Mouse (Mus musculus): ENCODE measurements around the gene Rsu1. TPM values are rescaled to one million over a fixed set of nuclear protein-coding genes. Genes with fewer than 3 reads are reported as not detected.

The Rsu1 gene
- total RNA-seq, 2 experiments from 2014 or later: 131 to 188 TPM

DNA sequence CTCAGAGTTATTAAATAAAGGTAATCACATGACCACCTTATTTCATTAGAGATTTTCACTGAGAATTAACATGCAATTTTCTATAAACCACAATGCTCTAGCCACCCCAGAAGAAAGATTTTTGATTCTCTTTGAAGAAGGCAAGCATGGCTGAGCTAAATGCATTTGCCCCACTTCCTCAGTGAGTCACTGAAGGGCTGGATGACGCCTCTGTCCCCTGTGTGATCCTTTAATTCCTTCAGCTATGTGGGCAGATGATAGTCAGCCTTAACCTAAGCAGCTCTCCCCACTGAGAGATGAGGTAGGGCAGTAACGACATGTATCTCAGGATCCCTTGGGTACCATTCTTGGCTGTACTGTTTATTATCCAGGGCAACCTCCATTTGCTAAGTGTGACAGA lies 190.7 kb downstream of the Rsu1 start:
- ATAC-seq (ENCODE audit: poor library complexity, severe bottlenecking): no peak

DNA sequence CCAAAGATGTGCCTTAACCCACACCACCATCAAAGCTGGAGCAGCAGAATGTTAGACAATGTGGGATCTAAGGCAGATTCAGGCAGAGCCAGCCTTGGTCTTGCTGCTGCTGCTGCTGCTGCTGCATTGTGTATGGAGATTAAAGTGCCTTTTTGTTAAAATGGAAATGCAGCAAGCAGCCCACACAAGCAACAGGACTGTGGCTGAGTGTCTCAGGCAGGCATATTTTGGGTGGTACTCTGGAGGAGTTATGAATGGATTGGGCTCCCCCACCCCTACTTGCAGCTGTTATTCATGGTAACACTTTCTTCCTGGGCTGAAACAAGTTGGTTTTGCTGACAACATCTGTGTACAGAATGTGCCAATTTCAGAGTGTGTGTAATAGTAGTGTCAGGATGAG lies 199.0 kb downstream of the Rsu1 start:
- ATAC-seq (ENCODE audit: poor library complexity, severe bottlenecking): no peak

DNA sequence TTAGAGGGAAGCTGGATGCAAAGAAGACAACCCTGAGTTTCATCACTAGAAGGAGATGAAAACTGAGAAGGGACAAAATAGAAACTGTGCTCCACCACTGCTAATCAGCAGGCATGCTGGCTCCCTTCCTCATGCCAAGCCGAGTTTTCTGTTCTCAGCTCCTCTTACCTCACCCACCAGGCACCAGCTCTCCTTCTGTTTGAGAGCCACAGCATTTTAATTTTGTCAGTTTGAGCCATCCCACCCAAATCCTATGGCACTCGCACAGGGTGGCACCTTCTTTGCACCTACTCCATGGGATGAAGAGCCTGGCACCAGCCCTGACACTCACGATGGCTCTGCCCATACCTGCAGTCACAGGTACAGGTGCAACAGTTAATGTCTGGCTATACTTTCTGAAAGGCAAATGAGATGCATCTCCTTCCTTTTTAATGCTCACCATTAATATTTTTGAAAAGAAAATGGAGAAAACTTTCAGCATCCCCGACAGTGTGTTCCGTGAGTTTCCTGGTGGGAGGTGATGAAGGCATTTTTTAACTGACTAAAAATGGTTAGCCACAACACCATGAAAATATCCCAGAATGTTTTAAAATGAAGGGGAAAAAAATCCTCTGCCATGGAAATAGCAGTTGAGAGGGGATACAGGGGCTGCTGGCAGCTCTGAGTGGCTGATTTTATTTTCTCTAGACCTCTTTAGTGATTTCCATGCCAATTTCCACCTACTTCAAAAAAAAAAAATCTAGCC lies 210.6 kb downstream of the Rsu1 start:
- no peak for ATAC-seq (ENCODE audit: poor library complexity, severe bottlenecking)

DNA sequence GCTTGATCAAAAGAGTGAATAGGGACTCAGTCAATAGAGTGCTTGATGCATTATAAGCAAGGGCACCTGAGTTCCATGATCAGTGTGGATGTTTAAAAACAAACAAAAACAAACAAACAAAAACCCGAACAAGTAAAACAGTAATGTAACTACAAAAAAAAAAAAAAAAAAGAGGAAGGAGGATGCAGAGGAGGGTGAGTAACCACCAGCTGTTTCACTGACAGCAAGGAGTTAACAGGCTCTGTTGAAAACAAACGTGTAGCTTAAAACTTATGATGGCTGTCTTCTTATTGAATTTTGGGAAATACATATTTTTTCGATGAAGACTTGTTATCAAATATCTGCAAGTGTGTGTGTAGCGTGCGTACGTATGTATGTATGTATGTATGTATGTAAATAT lies 222.6 kb downstream of the Rsu1 start:
- no peak for ATAC-seq (ENCODE audit: poor library complexity, severe bottlenecking)

DNA sequence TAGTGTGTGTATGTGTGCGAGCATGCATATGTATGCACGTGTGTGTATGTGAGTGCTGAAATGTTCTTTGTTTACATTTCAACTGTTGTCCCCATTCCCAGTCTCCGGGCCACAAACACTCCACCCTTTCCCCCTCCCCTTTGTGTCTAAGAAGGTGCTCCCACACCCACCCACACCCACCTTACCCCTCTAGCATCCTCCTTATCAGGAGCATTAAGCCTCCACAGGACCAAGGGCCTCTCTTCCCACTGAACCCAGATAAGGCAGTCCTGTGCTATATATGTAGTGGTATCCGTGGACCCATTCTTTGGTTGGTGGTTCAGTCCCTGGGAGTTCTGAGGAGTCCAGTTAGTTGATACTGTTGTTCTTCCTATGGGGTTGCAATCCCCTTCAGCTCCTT lies 226.7 kb downstream of the Rsu1 start:
- no peak for ATAC-seq (ENCODE audit: poor library complexity, severe bottlenecking)

DNA sequence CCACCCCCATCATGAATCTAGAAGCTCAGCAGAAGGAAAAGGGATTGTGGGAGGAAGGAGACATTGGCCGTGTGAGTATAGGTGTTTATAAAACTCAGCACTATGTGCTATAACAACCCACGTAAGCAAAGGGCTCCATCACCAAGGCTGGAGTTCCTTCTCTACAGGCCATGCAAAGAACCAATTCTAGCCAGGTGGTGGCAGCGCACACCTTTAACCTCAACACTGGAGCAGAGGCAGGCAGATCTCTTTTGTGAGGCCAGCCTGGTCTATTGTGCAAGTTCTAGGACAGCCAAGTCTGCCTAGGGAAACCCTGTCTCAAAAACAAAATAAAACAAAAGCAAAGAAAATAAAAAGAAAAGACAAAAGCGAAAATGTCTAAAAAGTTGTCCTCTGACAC lies 231.4 kb downstream of the Rsu1 start:
- ATAC-seq (ENCODE audit: poor library complexity, severe bottlenecking): no peak

DNA sequence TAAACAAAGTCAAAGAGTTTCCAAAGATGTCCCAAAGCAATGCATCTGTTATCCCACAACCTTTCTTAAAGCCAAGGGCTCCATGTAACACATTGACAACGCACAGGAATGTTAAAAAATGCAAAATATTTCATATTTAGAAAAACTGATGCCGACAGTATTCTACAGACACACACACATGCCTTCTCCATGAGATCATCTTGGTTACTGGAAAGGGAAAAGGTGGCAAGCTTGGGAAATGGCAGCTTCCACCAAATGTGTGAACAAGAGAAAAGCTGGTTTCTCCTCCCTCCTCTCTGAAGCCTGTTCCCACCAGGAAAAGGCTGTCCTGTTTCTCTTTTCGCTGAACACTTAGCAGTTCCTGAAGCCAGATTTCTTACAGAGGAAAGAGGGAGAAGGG lies 232.4 kb downstream of the Rsu1 start:
- no peak for ATAC-seq (ENCODE audit: poor library complexity, severe bottlenecking)

Other genes with a start within 250 kb of the Rsu1 start
- gene Cubn, start 220.4 kb upstream of the Rsu1 start, total RNA-seq (2015): 0.02 TPM in 1 of 2 replicates, not detected in the other
- not detected in 2 replicates for gene Cubn, start 220.4 kb upstream of the Rsu1 start, total RNA-seq (2017)